Mouse (Mus musculus) hindbrain, embryonic 15.5 days (tissue): ENCODE results near the gene Zmynd10. TPM values are rescaled to one million over a fixed set of nuclear protein-coding genes. Genes with fewer than 3 reads are reported as not detected.
"Not testable (repeated sequence)": the region's sequence is repeated elsewhere in the genome, so short reads cannot be mapped to it uniquely, and the experiment has no call there.

Experiments
- ATAC-seq: fragments of 200-750 bp; cut with Nextera tagmentation; 2 replicates; pipeline ENCODE4 v1.8.0; 2017; ENCODE audit warnings: low read depth, moderate number of reproducible peaks, moderate TSS enrichment; ENCODE audit not compliant: low FRiP score
- H3K27ac ChIP-seq: fragments of 300-500 bp; sonication (generic); replicated peaks from 2 replicates; pipeline ENCODE4 v1.5.1; 2015; ENCODE audit warnings: mild to moderate bottlenecking, inconsistent platforms
- H3K27me3 ChIP-seq: fragments of 300-500 bp; sonication (generic); 2 replicates; pipeline ENCODE4 v1.6.1; 2015; ENCODE audit warnings: control low read depth, inconsistent platforms
- H3K36me3 ChIP-seq: fragments of 300-500 bp; sonication (generic); 2 replicates; pipeline ENCODE4 v1.6.1; 2015; ENCODE audit warnings: control low read depth, inconsistent platforms
- H3K4me1 ChIP-seq: fragments of 300-500 bp; sonication (generic); replicated peaks from 2 replicates; pipeline ENCODE4 v1.6.1; 2015; ENCODE audit warnings: control low read depth, inconsistent platforms
- H3K4me2 ChIP-seq: fragments of 300-500 bp; sonication (generic); 2 replicates; pipeline ENCODE4 v1.6.1; 2015; ENCODE audit warnings: moderate library complexity, mild to moderate bottlenecking, inconsistent platforms
- H3K4me3 ChIP-seq: fragments of 300-500 bp; sonication (generic); 2 replicates; pipeline ENCODE4 v1.5.1; 2015; ENCODE audit warnings: mild to moderate bottlenecking, inconsistent platforms
- H3K9ac ChIP-seq: fragments of 300-500 bp; sonication (generic); 2 replicates; pipeline ENCODE4 v1.6.1; 2015; ENCODE audit warnings: inconsistent platforms
- H3K9me3 ChIP-seq: fragments of 300-500 bp; sonication (generic); 2 replicates; pipeline ENCODE4 v1.6.1; 2016; ENCODE audit warnings: control low read depth, inconsistent platforms
- WGBS: fragments of 180-500 bp; shearing (Covaris S2); methylation state at CpG from one replicate; pipeline ENCODE4 v1.1.7; 2015; 5-methylcytosine and 5-hydroxymethylcytosine counted together
- polyA plus RNA-seq: library from polyadenylated mRNA; unstranded; fragments of >200 nt; fragmentation: Nextera tagmentation; extraction: Ambion mirVana; gene quantifications from 2 replicates; pipeline ENCODE4 v1.2.1, GENCODE M21; 2015

Gene Zmynd10
- polyA plus RNA-seq, 1 experiment from 2014 or later = 4.3 TPM

GRCm38 (mm10) chr9:107566041-107566709 lies 19.1 kb downstream of the Zmynd10 start:
- no peak for ATAC-seq
- Histone ChIP-seq H3K36me3 (peaks cover 12% of the 10 kb centered on the region; the same call in 1 of the 2 replicates), H3K9ac (no peak overlapping the region), H3K4me2 (no peak overlapping the region), H3K27me3 (no peaks in the 10 kb centered on the region), H3K27ac (0 out of 2 replicates have a peak overlapping the region, but pooled peaks have one; percentile 16), H3K4me1 (peaks cover 53% of the 10 kb centered on the region), H3K9me3 (no peaks in the 10 kb centered on the region), H3K4me3 (no peak overlapping the region)
- WGBS = 63% methylated on average over 15 of the region's 15 CpGs

DNA sequence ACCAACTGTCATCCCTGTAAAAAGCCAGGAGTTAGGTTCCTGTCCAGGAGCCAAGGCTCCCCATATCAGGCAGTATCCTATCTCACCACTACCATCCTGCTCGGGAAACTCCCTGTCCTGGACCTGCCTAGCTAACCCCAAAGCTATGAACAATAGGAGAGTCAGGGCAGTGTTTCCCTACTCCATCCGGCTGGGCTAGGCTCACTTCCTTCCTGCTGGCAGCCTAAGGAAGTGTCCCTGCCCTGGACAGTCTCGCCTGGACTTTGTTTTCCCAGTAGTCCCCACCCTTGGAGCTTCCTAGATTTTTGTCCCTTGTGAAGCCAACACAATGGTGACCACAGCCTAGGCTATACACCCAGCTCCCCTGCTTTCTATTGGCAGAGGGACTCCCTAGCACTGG lies 19.8 kb downstream of the Zmynd10 start:
- no peak overlapping the region for H3K4me2 ChIP-seq
- ATAC-seq = no peak

DNA sequence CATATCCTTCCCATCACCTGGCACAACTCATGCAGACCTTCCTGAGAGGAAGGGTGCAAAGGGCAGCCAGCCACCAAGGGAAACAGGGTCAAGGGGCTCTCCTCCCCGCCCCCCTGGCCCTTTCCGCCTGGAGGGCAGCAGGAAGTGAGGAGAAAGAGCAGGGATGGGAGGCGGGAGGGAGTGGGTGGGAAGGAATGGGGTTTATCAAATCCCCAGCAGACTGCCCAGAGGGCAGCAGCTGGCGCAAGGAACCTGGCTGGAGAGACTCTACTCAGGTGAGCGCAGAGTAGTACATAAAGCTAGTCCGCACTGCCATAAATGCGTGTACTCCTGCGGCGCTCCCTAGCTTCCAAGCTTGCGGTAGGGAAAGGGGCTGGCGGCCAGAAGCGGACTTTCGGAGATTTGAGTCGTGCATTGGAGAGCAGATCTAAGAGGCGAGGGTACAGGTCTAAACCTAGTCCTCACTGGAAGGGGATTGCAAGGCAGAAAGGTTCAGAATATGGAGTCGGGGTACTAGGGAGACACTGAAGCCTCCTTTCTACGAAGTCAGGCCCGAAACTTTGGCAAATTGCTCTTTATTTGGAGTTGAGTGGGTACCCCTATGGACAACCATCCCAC lies 20.7 kb downstream of the Zmynd10 start, which contains the start of gene Hyal2:
Hyal2 (plus strand) TSS at position 244 of the 618 bp plus-strand sequence.
- WGBS = 6% methylated on average over 18 of the region's 18 CpGs
- Histone ChIP-seq H3K27me3 (no peaks in the 10 kb centered on the region), H3K9me3 (no peaks in the 10 kb centered on the region), H3K36me3 (peaks cover 6% of the 10 kb centered on the region), H3K9ac (peak within 1 kb of the TSS; percentile 88), H3K4me1 (peaks cover 56% of the 10 kb centered on the region), H3K4me2 (peak within 1 kb of the TSS; percentile 85), H3K4me3 (peak within 1 kb of the TSS; percentile 82), H3K27ac (peak within 1 kb of the TSS; percentile 87)
- no peak for ATAC-seq

More for the DNA sequence above, 19.8 kb downstream of the Zmynd10 start:
- Histone ChIP-seq H3K9ac (no peak overlapping the region), H3K36me3 (peaks cover 5% of the 10 kb centered on the region; the same call in 1 of the 2 replicates), H3K9me3 (no peaks in the 10 kb centered on the region), H3K4me1 (peaks cover 60% of the 10 kb centered on the region), H3K27ac (no peak overlapping the region; the same call in 1 of the 2 replicates), H3K4me3 (no peak overlapping the region), H3K27me3 (no peaks in the 10 kb centered on the region)
- WGBS = 64% methylated on average over 3 of the region's 3 CpGs

GRCm38 (mm10) chr9:107568331-107569261 lies 21.5 kb downstream of the Zmynd10 start:
- H3K4me3 ChIP-seq = peak overlapping the region; percentile 82
- no peaks in the 10 kb centered on the region for H3K9me3 ChIP-seq
- no peaks in the 10 kb centered on the region for H3K27me3 ChIP-seq
- ATAC-seq = peak; percentile 87
- peaks cover 54% of the 10 kb centered on the region for H3K4me1 ChIP-seq
- H3K4me2 ChIP-seq = peak overlapping the region; percentile 85
- H3K9ac ChIP-seq = peak overlapping the region; percentile 88
- WGBS = under 1% methylated on average over 41 of the region's 41 CpGs
- peaks cover 12% of the 10 kb centered on the region for H3K36me3 ChIP-seq
- peak overlapping the region; percentile 87 for H3K27ac ChIP-seq

DNA sequence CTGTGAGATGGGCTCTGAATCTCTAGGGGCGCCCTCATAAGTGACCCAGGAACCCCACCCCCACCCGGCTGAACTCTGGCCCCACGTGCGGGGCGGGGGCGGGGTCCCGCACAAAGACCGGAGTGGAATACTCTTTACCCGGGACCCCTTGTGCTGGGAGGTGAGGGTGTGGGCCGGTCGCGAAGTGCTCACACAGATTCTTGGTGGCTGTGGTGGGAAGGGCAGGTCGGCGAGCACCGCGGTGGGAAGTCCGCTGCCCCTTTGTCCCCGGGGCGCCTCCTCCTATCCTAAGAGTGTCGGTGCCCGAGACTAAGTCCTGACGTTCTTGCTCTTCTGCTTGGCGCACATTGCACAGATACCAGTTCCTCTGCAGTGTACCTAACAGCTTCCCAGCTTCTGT lies 22.2 kb downstream of the Zmynd10 start:
- Histone ChIP-seq H3K9me3 (no peaks in the 10 kb centered on the region), H3K27ac (peak overlapping the region; percentile 87), H3K27me3 (no peaks in the 10 kb centered on the region), H3K4me1 (peaks cover 47% of the 10 kb centered on the region), H3K36me3 (peaks cover 16% of the 10 kb centered on the region), H3K9ac (peak overlapping the region; percentile 88), H3K4me2 (peak overlapping the region; percentile 85), H3K4me3 (peak overlapping the region; percentile 82)
- peak; percentile 27 for ATAC-seq
- under 1% methylated on average over 22 of the region's 23 CpGs for WGBS

- Histone ChIP-seq H3K9ac (peak overlapping the region; percentile 88), H3K27me3 (no peaks in the 10 kb centered on the region), H3K9me3 (no peaks in the 10 kb centered on the region), H3K4me2 (peak overlapping the region; percentile 85), H3K36me3 (peaks cover 23% of the 10 kb centered on the region), H3K27ac (peak overlapping the region; percentile 87; the same call in 1 of the 2 replicates), H3K4me1 (peaks cover 42% of the 10 kb centered on the region), H3K4me3 (peak overlapping the region; percentile 82)
- no peak for ATAC-seq
- WGBS = 47% methylated on average over 13 of the region's 13 CpGs
Observed at GRCm38 (mm10) chr9:107570016-107570415, 22.9 kb downstream of the Zmynd10 start.

DNA sequence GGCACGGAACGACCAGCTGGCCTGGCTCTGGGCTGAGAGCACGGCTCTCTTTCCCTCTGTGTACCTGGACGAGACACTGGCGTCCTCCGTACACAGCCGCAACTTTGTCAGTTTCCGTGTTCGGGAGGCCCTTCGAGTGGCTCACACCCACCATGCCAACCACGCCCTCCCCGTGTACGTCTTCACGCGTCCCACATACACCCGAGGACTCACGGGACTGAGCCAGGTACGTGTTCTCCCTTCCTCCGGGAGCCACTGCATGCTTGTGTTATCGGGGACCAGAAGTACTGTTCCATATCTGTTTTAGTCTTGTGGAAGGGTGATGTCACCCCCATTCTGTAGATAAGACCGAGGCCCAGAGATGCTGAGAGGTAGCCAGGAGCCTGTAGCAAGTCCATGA lies 23.7 kb downstream of the Zmynd10 start:
- ATAC-seq = no peak
- Histone ChIP-seq H3K4me2 (peak overlapping the region; percentile 85), H3K36me3 (peaks cover 24% of the 10 kb centered on the region), H3K9ac (peak overlapping the region; percentile 88; the same call in 1 of the 2 replicates), H3K4me1 (peaks cover 42% of the 10 kb centered on the region), H3K9me3 (no peaks in the 10 kb centered on the region), H3K4me3 (peak overlapping the region; percentile 82), H3K27ac (no peak overlapping the region), H3K27me3 (no peaks in the 10 kb centered on the region)
- WGBS = 94% methylated on average over 21 of the region's 21 CpGs

DNA sequence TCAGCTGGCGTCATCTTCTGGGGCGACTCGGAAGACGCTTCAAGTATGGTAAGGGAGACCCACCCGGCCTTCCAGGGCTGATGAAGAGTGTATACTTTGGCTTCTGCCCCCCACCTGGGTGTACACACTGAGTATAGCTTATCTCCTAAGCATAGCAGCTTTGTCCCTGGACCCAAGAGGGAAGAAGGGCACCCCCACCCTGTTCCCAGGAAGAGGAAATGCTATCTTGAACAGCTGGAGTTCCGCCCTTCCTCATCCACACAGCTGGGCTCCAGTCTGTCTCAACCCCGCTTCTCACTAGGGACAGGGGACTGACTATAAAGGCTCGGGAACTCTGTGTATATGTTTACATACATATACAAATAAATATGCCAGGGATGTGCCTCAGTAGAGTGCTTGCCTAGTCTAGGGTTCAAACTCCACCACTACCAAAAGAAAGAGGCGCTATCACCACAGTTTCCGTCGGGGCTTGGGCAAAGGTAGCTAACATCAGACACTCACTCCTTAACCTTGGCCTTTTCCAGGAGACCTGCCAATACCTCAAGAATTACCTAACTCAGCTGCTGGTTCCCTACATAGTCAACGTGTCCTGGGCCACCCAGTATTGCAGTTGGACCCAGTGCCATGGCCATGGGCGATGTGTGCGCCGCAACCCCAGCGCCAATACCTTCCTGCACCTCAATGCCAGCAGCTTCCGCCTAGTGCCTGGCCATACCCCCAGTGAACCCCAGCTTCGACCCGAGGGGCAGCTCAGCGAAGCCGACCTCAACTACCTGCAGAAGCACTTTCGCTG lies 24.6 kb downstream of the Zmynd10 start:
- H3K4me1 ChIP-seq = peaks cover 40% of the 10 kb centered on the region
- H3K4me3 ChIP-seq = no peak overlapping the region
- H3K36me3 ChIP-seq = peaks cover 24% of the 10 kb centered on the region
- 93% methylated on average over 22 of the region's 22 CpGs for WGBS
- no peak for ATAC-seq
- H3K4me2 ChIP-seq = no peak overlapping the region
- H3K27me3 ChIP-seq = no peaks in the 10 kb centered on the region
- H3K27ac ChIP-seq = no peak overlapping the region
- no peaks in the 10 kb centered on the region for H3K9me3 ChIP-seq
- H3K9ac ChIP-seq = no peak overlapping the region

DNA sequence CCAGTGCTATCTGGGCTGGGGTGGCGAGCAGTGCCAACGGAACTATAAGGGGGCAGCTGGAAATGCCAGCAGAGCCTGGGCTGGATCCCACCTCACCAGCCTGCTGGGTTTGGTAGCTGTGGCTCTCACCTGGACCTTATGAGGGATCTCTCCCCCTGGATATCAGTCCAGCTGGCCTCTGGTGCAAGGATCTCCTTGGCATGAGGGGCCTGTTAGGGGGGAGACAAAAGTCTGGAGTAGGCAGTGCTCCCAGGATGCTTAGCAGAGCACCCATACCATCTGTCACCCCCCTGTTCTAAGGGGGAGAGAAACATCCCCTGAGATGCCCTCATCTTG lies 25.2 kb downstream of the Zmynd10 start:
- Histone ChIP-seq H3K4me1 (peaks cover 37% of the 10 kb centered on the region), H3K9ac (no peak overlapping the region), H3K27ac (no peak overlapping the region), H3K36me3 (peaks cover 24% of the 10 kb centered on the region), H3K4me3 (no peak overlapping the region), H3K27me3 (no peaks in the 10 kb centered on the region), H3K4me2 (no peak overlapping the region), H3K9me3 (no peaks in the 10 kb centered on the region)
- 100% methylated on average over 2 of the region's 2 CpGs for WGBS
- no peak for ATAC-seq

GRCm38 (mm10) chr9:107573774-107574173 lies 26.7 kb downstream of the Zmynd10 start:
- not testable (repeated sequence) for H3K9ac ChIP-seq, H3K9me3 ChIP-seq, H3K4me3 ChIP-seq, ATAC-seq, H3K27me3 ChIP-seq, H3K27ac ChIP-seq, H3K4me2 ChIP-seq
- Histone ChIP-seq H3K4me1 (peaks cover 28% of the 10 kb centered on the region), H3K36me3 (peaks cover 24% of the 10 kb centered on the region)
- 83% methylated on average over 6 of the region's 6 CpGs for WGBS
